Mouse (Mus musculus) lung, embryonic 14.5 days (tissue): Measurements from ENCODE around the gene Fat3. TPM values are rescaled to one million over a fixed set of nuclear protein-coding genes. Genes with fewer than 3 reads are reported as not detected.

Experiments used
- ATAC-seq: fragments of 200-750 bp; cut with Nextera tagmentation; 2 replicates; pipeline ENCODE4 v1.8.0; 2017; ENCODE audit warnings: mild to moderate bottlenecking, moderate TSS enrichment, moderate library complexity; ENCODE audit not compliant: insufficient read depth
- DNase-seq: peaks from one replicate; pipeline ENCODE4 v3.0.0-alpha.2; 2015
- H3K27ac ChIP-seq: fragments of 300-500 bp; sonication (generic); 2 replicates; pipeline ENCODE4 v1.5.1; 2014; ENCODE audit warnings: low read depth, mild to moderate bottlenecking, moderate library complexity
- H3K27me3 ChIP-seq: fragments of 300-500 bp; sonication (generic); 2 replicates; pipeline ENCODE4 v1.6.1; 2014; ENCODE audit warnings: low read length, control low read depth; ENCODE audit not compliant: insufficient read depth
- H3K36me3 ChIP-seq: fragments of 300-500 bp; sonication (generic); 2 replicates; pipeline ENCODE4 v1.6.1; 2014; ENCODE audit warnings: control low read depth; ENCODE audit not compliant: insufficient read depth
- H3K4me1 ChIP-seq: fragments of 300-500 bp; sonication (generic); 2 replicates; pipeline ENCODE4 v1.6.1; 2014; ENCODE audit warnings: antibody characterized with exemption, control low read depth; ENCODE audit not compliant: insufficient read depth
- H3K4me2 ChIP-seq: fragments of 300-500 bp; sonication (generic); 2 replicates; pipeline ENCODE4 v1.6.1; 2014; ENCODE audit warnings: mild to moderate bottlenecking
- H3K4me3 ChIP-seq: fragments of 300-500 bp; sonication (generic); 2 replicates; pipeline ENCODE4 v1.5.1; 2014; ENCODE audit warnings: low read depth, low read length
- H3K9ac ChIP-seq: fragments of 300-500 bp; sonication (generic); 2 replicates; pipeline ENCODE4 v1.6.1; 2014
- H3K9me3 ChIP-seq: fragments of 300-500 bp; sonication (generic); 2 replicates; pipeline ENCODE4 v1.6.1; 2016; ENCODE audit warnings: low read depth, low read length, control low read depth
- CTCF ChIP-seq: IDR thresholded peaks from 2 replicates; pipeline ENCODE4 v1.5.1; 2016; ENCODE audit warnings: antibody characterized with exemption, low read depth
- WGBS: fragments of 180-500 bp; shearing (Covaris S2); extraction: QIAGEN DNeasy Blood & Tissue Kit; methylation state at CpG from one replicate; pipeline ENCODE4 v1.1.7; 2014; 5-methylcytosine and 5-hydroxymethylcytosine counted together
- polyA plus RNA-seq: library from polyadenylated mRNA; unstranded; fragments of >200 nt; fragmentation: Nextera tagmentation; extraction: Ambion mirVana; gene quantifications from 2 replicates; pipeline ENCODE4 v1.2.1, GENCODE M21; 2014

The Fat3 gene
- polyA plus RNA-seq, 1 experiment from 2014 or later: 1.2 TPM

DNA sequence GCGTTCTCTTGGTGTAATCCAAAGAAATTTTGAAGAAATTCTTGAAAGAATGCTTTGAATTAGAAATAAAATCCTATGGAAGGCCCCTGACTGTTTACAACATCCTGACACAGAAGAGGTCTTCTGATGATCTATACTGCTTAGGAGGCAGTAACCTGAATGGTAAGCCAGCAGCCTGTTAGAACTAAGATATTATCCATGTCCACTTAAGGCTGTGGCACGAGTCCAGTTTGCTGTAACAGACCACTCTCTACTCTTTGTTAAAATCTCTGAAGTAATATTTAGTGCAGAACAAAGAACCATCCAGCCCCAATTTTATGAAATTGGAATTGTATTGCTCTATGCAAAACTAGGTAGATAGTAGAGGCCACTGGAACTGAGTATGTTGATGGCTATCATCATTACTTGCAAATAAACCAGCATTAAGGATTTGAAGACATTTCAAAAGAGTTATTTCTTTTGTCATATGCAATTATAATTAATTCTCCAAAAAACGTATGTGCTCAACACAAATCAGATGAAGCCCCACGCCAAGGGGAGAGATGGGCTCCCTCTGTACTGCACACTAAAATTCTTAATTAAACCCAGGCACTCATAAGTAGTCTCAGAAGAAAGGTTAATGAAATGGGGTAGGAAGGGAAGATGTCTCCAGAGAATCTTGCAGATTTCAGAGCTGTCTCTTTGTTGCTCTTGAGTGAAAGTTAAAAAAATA, 230.9 kb downstream of the Fat3 start:
- H3K9me3 ChIP-seq: no peaks in the 10 kb centered on the region
- no peak overlapping the region for H3K4me3 ChIP-seq
- WGBS: 68% methylated on average over 4 of the region's 4 CpGs
- H3K27ac ChIP-seq: no peak overlapping the region
- no peak overlapping the region for H3K9ac ChIP-seq
- no peaks in the 10 kb centered on the region for H3K36me3 ChIP-seq
- no peaks in the 10 kb centered on the region for H3K27me3 ChIP-seq
- no peak for ATAC-seq
- H3K4me1 ChIP-seq: no peaks in the 10 kb centered on the region
- DNase-seq: no peak
- no peak overlapping the region for H3K4me2 ChIP-seq
- no peak for TF ChIP-seq CTCF

DNA sequence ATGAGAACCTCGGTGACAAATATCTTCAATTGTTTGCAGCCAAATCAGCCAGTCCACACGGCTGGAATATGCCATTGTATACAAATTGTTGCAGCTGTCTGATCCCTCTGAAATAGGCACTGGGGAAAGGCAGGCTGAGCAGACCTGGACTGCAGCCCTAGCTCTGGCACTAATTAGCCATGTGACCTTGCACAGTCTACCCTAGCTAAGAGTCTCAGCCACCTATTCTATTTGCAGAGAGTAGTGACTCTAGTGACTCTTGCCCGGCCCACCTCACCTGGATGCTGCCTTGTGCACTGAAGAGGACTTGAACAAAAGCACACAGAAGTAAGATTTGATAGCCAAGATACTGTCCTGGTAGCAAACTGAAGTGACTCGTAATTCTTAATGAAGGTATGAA, 235.6 kb downstream of the Fat3 start:
- Histone ChIP-seq H3K36me3 (no peaks in the 10 kb centered on the region), H3K4me2 (no peak overlapping the region), H3K27ac (no peak overlapping the region), H3K9ac (no peak overlapping the region), H3K9me3 (no peaks in the 10 kb centered on the region), H3K4me3 (no peak overlapping the region), H3K4me1 (no peaks in the 10 kb centered on the region), H3K27me3 (no peaks in the 10 kb centered on the region)
- WGBS: 63% methylated on average over 4 of the region's 4 CpGs
- DNase-seq: no peak
- no peak for TF ChIP-seq CTCF
- ATAC-seq: no peak

DNA sequence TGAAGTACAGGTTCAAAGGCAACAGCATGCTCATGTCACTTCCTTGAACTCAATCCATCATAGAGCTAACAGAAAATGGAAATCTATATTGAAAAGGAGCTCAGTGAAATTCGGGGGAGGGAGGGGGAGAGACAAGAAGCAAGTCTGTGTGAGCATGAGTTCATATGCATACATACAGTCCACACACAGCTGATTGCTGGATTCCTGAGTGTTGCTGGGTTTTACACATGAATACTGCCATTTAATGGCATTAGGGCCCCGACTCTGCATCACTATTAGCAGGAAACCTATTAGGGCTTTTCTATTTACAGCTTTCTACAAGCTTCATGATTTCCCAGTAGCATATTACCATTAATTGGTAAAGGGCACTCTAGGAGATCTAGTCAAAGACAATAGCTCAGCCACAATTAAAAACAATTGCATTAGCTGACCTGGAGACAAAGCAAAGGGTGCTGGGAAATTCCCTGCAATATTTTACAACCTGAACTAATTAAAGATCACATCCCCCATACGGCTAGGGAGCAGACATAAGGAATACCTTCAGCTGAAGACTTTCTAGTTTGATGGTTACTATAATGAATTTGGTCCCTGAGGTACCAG, 243.7 kb downstream of the Fat3 start:
- DNase-seq (no peak), ATAC-seq (no peak)
- no peak overlapping the region for H3K4me3 ChIP-seq
- no peak overlapping the region for H3K27ac ChIP-seq
- no peak for TF ChIP-seq CTCF
- H3K27me3 ChIP-seq: no peaks in the 10 kb centered on the region
- no peaks in the 10 kb centered on the region for H3K9me3 ChIP-seq
- 65% methylated on average over 3 of the region's 3 CpGs for WGBS
- no peak overlapping the region for H3K9ac ChIP-seq
- H3K4me1 ChIP-seq: no peaks in the 10 kb centered on the region
- no peak overlapping the region for H3K4me2 ChIP-seq
- H3K36me3 ChIP-seq: no peaks in the 10 kb centered on the region

GRCm38 (mm10) chr9:16256577-16257207, 244.4 kb downstream of the Fat3 start:
- Histone ChIP-seq H3K27me3 (no peaks in the 10 kb centered on the region), H3K4me2 (no peak overlapping the region), H3K9ac (no peak overlapping the region), H3K27ac (no peak overlapping the region), H3K4me3 (no peak overlapping the region), H3K4me1 (no peaks in the 10 kb centered on the region), H3K9me3 (no peaks in the 10 kb centered on the region), H3K36me3 (no peaks in the 10 kb centered on the region)
- no peak for TF ChIP-seq CTCF
- 81% methylated on average over 2 of the region's 2 CpGs for WGBS
- DNase-seq: no peak
- no peak for ATAC-seq

DNA sequence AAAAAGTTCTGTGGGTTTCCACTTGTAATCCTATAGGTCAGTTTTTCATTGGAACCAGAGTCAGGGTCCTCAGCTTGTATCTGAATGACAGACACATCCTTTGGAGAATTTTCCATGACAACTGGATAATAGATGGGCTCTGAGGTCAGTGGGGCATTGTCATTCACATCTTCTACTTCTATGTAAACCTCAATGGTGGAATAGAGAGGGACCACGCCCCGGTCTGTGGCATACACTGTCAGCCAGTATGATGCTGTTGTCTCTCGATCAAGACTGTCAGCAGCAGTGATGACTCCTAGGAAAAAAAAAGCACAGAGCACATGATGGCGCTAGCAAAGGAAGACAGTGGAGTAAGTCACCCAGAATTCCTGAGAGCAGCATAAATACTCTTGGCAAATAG, 254.3 kb downstream of the Fat3 start:
- Histone ChIP-seq H3K4me1 (no peaks in the 10 kb centered on the region), H3K36me3 (no peaks in the 10 kb centered on the region), H3K9me3 (no peaks in the 10 kb centered on the region), H3K27ac (no peak overlapping the region), H3K9ac (no peak overlapping the region), H3K27me3 (no peaks in the 10 kb centered on the region), H3K4me3 (no peak overlapping the region), H3K4me2 (no peak overlapping the region)
- DNase-seq (no peak), ATAC-seq (no peak)
- WGBS: 76% methylated on average over 4 of the region's 4 CpGs
- TF ChIP-seq CTCF: no peak

GRCm38 (mm10) chr9:16231575-16231974, 269.5 kb downstream of the Fat3 start:
- WGBS: 56% methylated on average over 4 of the region's 4 CpGs
- Histone ChIP-seq H3K4me1 (no peaks in the 10 kb centered on the region), H3K36me3 (no peaks in the 10 kb centered on the region), H3K4me3 (no peak overlapping the region), H3K27me3 (no peaks in the 10 kb centered on the region), H3K27ac (no peak overlapping the region), H3K9ac (no peak overlapping the region), H3K9me3 (no peaks in the 10 kb centered on the region), H3K4me2 (no peak overlapping the region)
- no peak for TF ChIP-seq CTCF
- ATAC-seq (no peak), DNase-seq (no peak)

DNA sequence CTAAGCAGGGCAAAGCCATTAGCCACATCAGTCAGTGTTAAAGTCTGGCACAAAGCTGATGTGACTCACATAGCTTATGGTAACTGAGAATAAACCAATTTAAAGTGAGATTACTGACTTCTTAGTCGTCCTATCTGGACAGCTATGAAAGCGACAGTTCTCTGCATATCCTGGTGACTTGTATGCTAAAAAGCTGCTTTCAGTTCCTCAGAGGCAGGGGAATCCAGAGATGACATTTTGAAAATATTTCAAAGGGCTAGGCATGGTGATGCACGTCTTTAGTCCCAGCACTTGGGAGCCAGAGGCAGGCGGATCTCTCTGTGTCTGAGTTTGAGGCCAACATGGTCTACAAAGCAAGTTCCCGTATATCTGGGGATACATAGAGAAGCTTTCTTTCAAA, 272.2 kb downstream of the Fat3 start:
- WGBS: 63% methylated on average over 5 of the region's 5 CpGs
- Histone ChIP-seq H3K9me3 (no peaks in the 10 kb centered on the region), H3K4me3 (no peak overlapping the region), H3K36me3 (no peaks in the 10 kb centered on the region), H3K27ac (no peak overlapping the region), H3K4me2 (no peak overlapping the region), H3K4me1 (no peaks in the 10 kb centered on the region), H3K9ac (no peak overlapping the region), H3K27me3 (no peaks in the 10 kb centered on the region)
- no peak for TF ChIP-seq CTCF
- DNase-seq (no peak), ATAC-seq (no peak)
